Mouse (Mus musculus): ENCODE data around the gene Itsn1.

- TF ChIP-seq CTCF (IDR thresholded peaks at IDR 0.05; ENCODE audit: extremely low read depth, insufficient read depth, low read length) (no peak), POLR2A (IDR thresholded peaks at IDR 0.05; ENCODE audit: extremely low read depth, insufficient read depth, low read length) (no peak)
Measured at GRCm38 (mm10) chr16:91828160-91828559, 99.1 kb downstream of the Itsn1 start.

Data from cortical plate, adult 2 months (tissue).